Mouse (Mus musculus): ENCODE measurements around the gene Plek2. TPM values are rescaled to one million over a fixed set of nuclear protein-coding genes. Genes with fewer than 3 reads are reported as not detected.

The Plek2 gene
- polyA plus RNA-seq (2012; rRNA removed) = 0.53 and 0.62 TPM in 2 replicates

GRCm38 (mm10) chr12:78906707-78907162 lies at the start of gene Plek2:
Gene Plek2 (minus strand): TSS chr12:78906964.
- TF ChIP-seq CTCF (IDR thresholded peaks at IDR 0.05; ENCODE audit: borderline replicate concordance, extremely low read depth, insufficient read depth, insufficient read length) (peak; percentile 43; the same call in 1 of the 2 replicates), POLR2A (IDR thresholded peaks at IDR 0.05; ENCODE audit: borderline replicate concordance, extremely low read depth, insufficient read depth, insufficient read length, poor library complexity, severe bottlenecking) (no peak)
- peak; percentile 55 for DNase-seq (ENCODE audit: low read depth)

- TF ChIP-seq POLR2A (IDR thresholded peaks at IDR 0.05; ENCODE audit: borderline replicate concordance, extremely low read depth, insufficient read depth, insufficient read length, poor library complexity, severe bottlenecking) = no peak
- TF ChIP-seq CTCF (IDR thresholded peaks at IDR 0.05; ENCODE audit: borderline replicate concordance, extremely low read depth, insufficient read depth, insufficient read length) = no peak
- DNase-seq (ENCODE audit: low read depth) = no peak
These were observed 49.6 kb upstream of the Plek2 start for GRCm38 (mm10) chr12:78956405-78956804.

- no peak for DNase-seq (ENCODE audit: low read depth)
These were observed 45.7 kb upstream of the Plek2 start for GRCm38 (mm10) chr12:78952484-78952883.

GRCm38 (mm10) chr12:78952053-78952452 lies 45.3 kb upstream of the Plek2 start:
- no peak for DNase-seq (ENCODE audit: low read depth)
- TF ChIP-seq CTCF (IDR thresholded peaks at IDR 0.05; ENCODE audit: borderline replicate concordance, extremely low read depth, insufficient read depth, insufficient read length) = no peak

More at GRCm38 (mm10) chr12:78952484-78952883, 45.7 kb upstream of the Plek2 start:
- TF ChIP-seq POLR2A (IDR thresholded peaks at IDR 0.05; ENCODE audit: borderline replicate concordance, extremely low read depth, insufficient read depth, insufficient read length, poor library complexity, severe bottlenecking) (no peak), CTCF (IDR thresholded peaks at IDR 0.05; ENCODE audit: borderline replicate concordance, extremely low read depth, insufficient read depth, insufficient read length) (no peak)

- no peak for DNase-seq (ENCODE audit: low read depth)
- no peak for TF ChIP-seq CTCF (IDR thresholded peaks at IDR 0.05; ENCODE audit: borderline replicate concordance, extremely low read depth, insufficient read depth, insufficient read length)
- TF ChIP-seq POLR2A (IDR thresholded peaks at IDR 0.05; ENCODE audit: borderline replicate concordance, extremely low read depth, insufficient read depth, insufficient read length, poor library complexity, severe bottlenecking) = no peak
These were observed 40.9 kb upstream of the Plek2 start for GRCm38 (mm10) chr12:78947661-78948060.

GRCm38 (mm10) chr12:78947161-78947560 lies 40.4 kb upstream of the Plek2 start:
- TF ChIP-seq CTCF (IDR thresholded peaks at IDR 0.05; ENCODE audit: borderline replicate concordance, extremely low read depth, insufficient read depth, insufficient read length) (peak; percentile 34; the same call in 1 of the 2 replicates), POLR2A (IDR thresholded peaks at IDR 0.05; ENCODE audit: borderline replicate concordance, extremely low read depth, insufficient read depth, insufficient read length, poor library complexity, severe bottlenecking) (no peak)
- peak; percentile 36 for DNase-seq (ENCODE audit: low read depth)

GRCm38 (mm10) chr12:78942931-78943330 lies 36.2 kb upstream of the Plek2 start:
- no peak for TF ChIP-seq POLR2A (IDR thresholded peaks at IDR 0.05; ENCODE audit: borderline replicate concordance, extremely low read depth, insufficient read depth, insufficient read length, poor library complexity, severe bottlenecking)
- no peak for TF ChIP-seq CTCF (IDR thresholded peaks at IDR 0.05; ENCODE audit: borderline replicate concordance, extremely low read depth, insufficient read depth, insufficient read length)
- DNase-seq (ENCODE audit: low read depth) = no peak

- TF ChIP-seq POLR2A (IDR thresholded peaks at IDR 0.05; ENCODE audit: borderline replicate concordance, extremely low read depth, insufficient read depth, insufficient read length, poor library complexity, severe bottlenecking) (no peak), CTCF (IDR thresholded peaks at IDR 0.05; ENCODE audit: borderline replicate concordance, extremely low read depth, insufficient read depth, insufficient read length) (no peak)
- DNase-seq (ENCODE audit: low read depth) = no peak
These were observed 33.3 kb upstream of the Plek2 start for GRCm38 (mm10) chr12:78940081-78940480.

- no peak for TF ChIP-seq CTCF (IDR thresholded peaks at IDR 0.05; ENCODE audit: borderline replicate concordance, extremely low read depth, insufficient read depth, insufficient read length)
- DNase-seq (ENCODE audit: low read depth) = no peak
These were observed 32.8 kb upstream of the Plek2 start for GRCm38 (mm10) chr12:78939393-78940037.

GRCm38 (mm10) chr12:78936494-78936893 lies 29.7 kb upstream of the Plek2 start:
- DNase-seq (ENCODE audit: low read depth) = no peak

GRCm38 (mm10) chr12:78929900-78930299 lies 23.1 kb upstream of the Plek2 start:
- TF ChIP-seq CTCF (IDR thresholded peaks at IDR 0.05; ENCODE audit: borderline replicate concordance, extremely low read depth, insufficient read depth, insufficient read length) = no peak
- no peak for TF ChIP-seq POLR2A (IDR thresholded peaks at IDR 0.05; ENCODE audit: borderline replicate concordance, extremely low read depth, insufficient read depth, insufficient read length, poor library complexity, severe bottlenecking)

More at GRCm38 (mm10) chr12:78936494-78936893, 29.7 kb upstream of the Plek2 start:
- TF ChIP-seq CTCF (IDR thresholded peaks at IDR 0.05; ENCODE audit: borderline replicate concordance, extremely low read depth, insufficient read depth, insufficient read length) = no peak
- no peak for TF ChIP-seq POLR2A (IDR thresholded peaks at IDR 0.05; ENCODE audit: borderline replicate concordance, extremely low read depth, insufficient read depth, insufficient read length, poor library complexity, severe bottlenecking)

GRCm38 (mm10) chr12:78927287-78927686 lies 20.5 kb upstream of the Plek2 start:
- TF ChIP-seq POLR2A (IDR thresholded peaks at IDR 0.05; ENCODE audit: borderline replicate concordance, extremely low read depth, insufficient read depth, insufficient read length, poor library complexity, severe bottlenecking) = no peak
- no peak for TF ChIP-seq CTCF (IDR thresholded peaks at IDR 0.05; ENCODE audit: borderline replicate concordance, extremely low read depth, insufficient read depth, insufficient read length)
- peak; percentile 39 for DNase-seq (ENCODE audit: low read depth)

More at GRCm38 (mm10) chr12:78929900-78930299, 23.1 kb upstream of the Plek2 start:
- DNase-seq (ENCODE audit: low read depth) = no peak
